Mouse (Mus musculus) right cerebral cortex, postnatal 36 days (tissue): Measurements from ENCODE around the gene Trub2.

Experiments
- DNase-seq, 2 experiments: peaks; one replicate each; pipeline ENCODE4 v3.0.0; 2022; ENCODE audit warnings: low spot score in 2 of 2, mixed read lengths in 1 of 2

The Trub2 gene

GRCm38 (mm10) chr2:29773323-29773722, 15.0 kb downstream of the Trub2 start:
- DNase-seq: no peak

- no peak for DNase-seq
These were observed 16.5 kb downstream of the Trub2 start for GRCm38 (mm10) chr2:29771611-29772461.

GRCm38 (mm10) chr2:29770162-29770561, 18.1 kb downstream of the Trub2 start:
- DNase-seq: no peak

- DNase-seq: no peak
These were observed 19.4 kb downstream of the Trub2 start for GRCm38 (mm10) chr2:29768901-29769300.

- DNase-seq: no peak
These were observed 20.2 kb downstream of the Trub2 start for GRCm38 (mm10) chr2:29767976-29768709.

GRCm38 (mm10) chr2:29764831-29765230, 23.5 kb downstream of the Trub2 start:
- DNase-seq: no peak

GRCm38 (mm10) chr2:29755693-29756092, 32.6 kb downstream of the Trub2 start:
- DNase-seq: no peak

- no peak for DNase-seq
These were observed 35.9 kb downstream of the Trub2 start for GRCm38 (mm10) chr2:29752397-29752796.

- DNase-seq: no peak
These were observed 36.8 kb downstream of the Trub2 start, which contains the start of gene Gm13420 for GRCm38 (mm10) chr2:29751497-29751896. Gene Gm13420, minus strand, starts transcription at chr2:29751685.

- DNase-seq: no peak
These were observed 39.8 kb downstream of the Trub2 start for GRCm38 (mm10) chr2:29748499-29748898.

GRCm38 (mm10) chr2:29747852-29748251, 40.5 kb downstream of the Trub2 start:
- no peak for DNase-seq

- DNase-seq: no peak
These were observed 41.0 kb downstream of the Trub2 start for GRCm38 (mm10) chr2:29747188-29747782.

GRCm38 (mm10) chr2:29744256-29744655, 44.0 kb downstream of the Trub2 start:
- no peak for DNase-seq

- no peak for DNase-seq
These were observed 47.1 kb downstream of the Trub2 start for GRCm38 (mm10) chr2:29741207-29741606.

GRCm38 (mm10) chr2:29739368-29739767, 48.9 kb downstream of the Trub2 start:
- DNase-seq: no peak

GRCm38 (mm10) chr2:29738799-29739198, 49.5 kb downstream of the Trub2 start:
- DNase-seq: no peak

GRCm38 (mm10) chr2:29737209-29737925, 50.9 kb downstream of the Trub2 start:
- no peak for DNase-seq

- DNase-seq: no peak
These were observed 52.6 kb downstream of the Trub2 start for GRCm38 (mm10) chr2:29735708-29736107.

- no peak for DNase-seq
These were observed 55.0 kb downstream of the Trub2 start for GRCm38 (mm10) chr2:29733348-29733747.

GRCm38 (mm10) chr2:29732559-29732958, 55.7 kb downstream of the Trub2 start:
- no peak for DNase-seq

- DNase-seq: no peak
These were observed 56.8 kb downstream of the Trub2 start for GRCm38 (mm10) chr2:29731545-29731944.

GRCm38 (mm10) chr2:29729500-29729899, 58.8 kb downstream of the Trub2 start:
- DNase-seq: no peak
